Mouse (Mus musculus): ENCODE data around the gene Kctd19. TPM values are rescaled to one million over a fixed set of nuclear protein-coding genes. Genes with fewer than 3 reads are reported as not detected.

Gene Kctd19
- polyA plus RNA-seq, 1 experiment from 2014 or later, result 0.11 TPM

GRCm38 (mm10) chr8:105345061-105345975 is 68.0 kb downstream of the Kctd19 start:
- 33% methylated on average over 7 of the region's 7 CpGs for WGBS
- H3K9me3 ChIP-seq (replicated peaks), result no peaks in the 10 kb centered on the region
- no peak for ATAC-seq (replicated peaks; ENCODE audit: insufficient number of reproducible peaks, insufficient read depth, low FRiP score, low read depth)
- no peaks in the 10 kb centered on the region for H3K36me3 ChIP-seq
- H3K4me3 ChIP-seq, result peak overlapping the region; percentile 88; the same call in 1 of the 2 replicates
- H3K27me3 ChIP-seq, result no peaks in the 10 kb centered on the region
- H3K27ac ChIP-seq, result peak overlapping the region; percentile 43
- peaks cover 73% of the 10 kb centered on the region for H3K4me1 ChIP-seq (replicated peaks)
- peak overlapping the region; percentile 97 for H3K4me2 ChIP-seq
- H3K9ac ChIP-seq, result 0 out of 2 replicates have a peak overlapping the region, but pooled peaks have one; percentile 20

GRCm38 (mm10) chr8:105343791-105344574 is 69.3 kb downstream of the Kctd19 start:
- H3K9ac ChIP-seq, result peak overlapping the region; percentile 17; the same call in 1 of the 2 replicates
- 50% methylated on average over 8 of the region's 8 CpGs for WGBS
- peaks cover 73% of the 10 kb centered on the region for H3K4me1 ChIP-seq (replicated peaks)
- no peak overlapping the region for H3K4me3 ChIP-seq
- H3K27ac ChIP-seq, result peak overlapping the region; percentile 31; the same call in 1 of the 2 replicates
- peak overlapping the region; percentile 97; the same call in 1 of the 2 replicates for H3K4me2 ChIP-seq
- ATAC-seq (replicated peaks; ENCODE audit: insufficient number of reproducible peaks, insufficient read depth, low FRiP score, low read depth), result no peak
- no peaks in the 10 kb centered on the region for H3K36me3 ChIP-seq
- no peaks in the 10 kb centered on the region for H3K9me3 ChIP-seq (replicated peaks)
- no peaks in the 10 kb centered on the region for H3K27me3 ChIP-seq

GRCm38 (mm10) chr8:105342768-105343167 is 70.5 kb downstream of the Kctd19 start:
- ATAC-seq (replicated peaks; ENCODE audit: insufficient number of reproducible peaks, insufficient read depth, low FRiP score, low read depth), result no peak
- 74% methylated on average over 4 of the region's 4 CpGs for WGBS
- H3K4me3 ChIP-seq, result no peak overlapping the region
- H3K4me1 ChIP-seq (replicated peaks), result peaks cover 73% of the 10 kb centered on the region
- no peak overlapping the region for H3K4me2 ChIP-seq
- H3K9me3 ChIP-seq (replicated peaks), result no peaks in the 10 kb centered on the region
- H3K36me3 ChIP-seq, result peaks cover 3% of the 10 kb centered on the region
- no peaks in the 10 kb centered on the region for H3K27me3 ChIP-seq
- H3K9ac ChIP-seq, result no peak overlapping the region
- H3K27ac ChIP-seq, result no peak overlapping the region

GRCm38 (mm10) chr8:105341399-105341798 is 71.9 kb downstream of the Kctd19 start:
- H3K4me3 ChIP-seq, result no peak overlapping the region
- ATAC-seq (replicated peaks; ENCODE audit: insufficient number of reproducible peaks, insufficient read depth, low FRiP score, low read depth), result no peak; the same call in 1 of the 2 replicates
- H3K9me3 ChIP-seq (replicated peaks), result no peaks in the 10 kb centered on the region
- 0 out of 2 replicates have a peak overlapping the region, but pooled peaks have one; percentile 10 for H3K4me2 ChIP-seq
- H3K9ac ChIP-seq, result no peak overlapping the region
- H3K27ac ChIP-seq, result peak overlapping the region; percentile 65
- 22% methylated on average over 8 of the region's 8 CpGs for WGBS
- H3K4me1 ChIP-seq (replicated peaks), result peaks cover 63% of the 10 kb centered on the region
- no peaks in the 10 kb centered on the region for H3K27me3 ChIP-seq
- peaks cover 16% of the 10 kb centered on the region for H3K36me3 ChIP-seq

- WGBS, result 51% methylated on average over 6 of the region's 6 CpGs
- H3K9ac ChIP-seq, result no peak overlapping the region
- H3K4me1 ChIP-seq (replicated peaks), result peaks cover 49% of the 10 kb centered on the region
- no peak overlapping the region for H3K4me3 ChIP-seq
- peak overlapping the region; percentile 65 for H3K27ac ChIP-seq
- H3K9me3 ChIP-seq (replicated peaks), result no peaks in the 10 kb centered on the region
- H3K4me2 ChIP-seq, result no peak overlapping the region
- peaks cover 26% of the 10 kb centered on the region for H3K36me3 ChIP-seq
- no peaks in the 10 kb centered on the region for H3K27me3 ChIP-seq
- ATAC-seq (replicated peaks; ENCODE audit: insufficient number of reproducible peaks, insufficient read depth, low FRiP score, low read depth), result peak; percentile 18; the same call in 1 of the 2 replicates
Measured at GRCm38 (mm10) chr8:105339886-105340635, 73.2 kb downstream of the Kctd19 start.

GRCm38 (mm10) chr8:105338992-105339391 is 74.3 kb downstream of the Kctd19 start:
- Histone ChIP-seq H3K4me3 (no peak overlapping the region), H3K9me3 (replicated peaks) (no peaks in the 10 kb centered on the region), H3K27me3 (no peaks in the 10 kb centered on the region), H3K4me1 (replicated peaks) (peaks cover 39% of the 10 kb centered on the region), H3K27ac (peak overlapping the region; percentile 65), H3K4me2 (no peak overlapping the region), H3K9ac (no peak overlapping the region), H3K36me3 (peaks cover 36% of the 10 kb centered on the region)
- ATAC-seq (replicated peaks; ENCODE audit: insufficient number of reproducible peaks, insufficient read depth, low FRiP score, low read depth), result no peak
- 15% methylated on average over 4 of the region's 4 CpGs for WGBS

GRCm38 (mm10) chr8:105336373-105337130 is 76.8 kb downstream of the Kctd19 start:
- no peaks in the 10 kb centered on the region for H3K9me3 ChIP-seq (replicated peaks)
- H3K4me1 ChIP-seq (replicated peaks), result peaks cover 33% of the 10 kb centered on the region
- ATAC-seq (replicated peaks; ENCODE audit: insufficient number of reproducible peaks, insufficient read depth, low FRiP score, low read depth), result no peak
- H3K27me3 ChIP-seq, result no peaks in the 10 kb centered on the region
- no peak overlapping the region for H3K4me2 ChIP-seq
- H3K27ac ChIP-seq, result no peak overlapping the region
- H3K36me3 ChIP-seq, result peaks cover 59% of the 10 kb centered on the region
- no peak overlapping the region for H3K9ac ChIP-seq
- 73% methylated on average over 32 of the region's 32 CpGs for WGBS
- no peak overlapping the region for H3K4me3 ChIP-seq

Other genes starting within 250 kb of the Kctd19 start
- gene Cbfb, start 242.8 kb downstream of the Kctd19 start, polyA plus RNA-seq (2015; fragmentation: Nextera tagmentation; extraction: Ambion mirVana), result 39.2 and 40.1 TPM in 2 replicates
- 17.7 and 19.6 TPM in 2 replicates for gene D230025D16Rik, start 188.4 kb downstream of the Kctd19 start, polyA plus RNA-seq (2015; fragmentation: Nextera tagmentation; extraction: Ambion mirVana)
- gene B3gnt9, start 158.3 kb downstream of the Kctd19 start, polyA plus RNA-seq (2015; fragmentation: Nextera tagmentation; extraction: Ambion mirVana), result 13.6 and 17.6 TPM in 2 replicates
- 17.9 and 24.0 TPM in 2 replicates for gene Tradd, start 148.9 kb downstream of the Kctd19 start, polyA plus RNA-seq (2015; fragmentation: Nextera tagmentation; extraction: Ambion mirVana)
- gene Fbxl8, start 148.9 kb downstream of the Kctd19 start, polyA plus RNA-seq (2015; fragmentation: Nextera tagmentation; extraction: Ambion mirVana), result 3.1 and 4.5 TPM in 2 replicates
- gene Hsf4, start 143.7 kb downstream of the Kctd19 start, polyA plus RNA-seq (2015; fragmentation: Nextera tagmentation; extraction: Ambion mirVana), result 0.13 and 0.30 TPM in 2 replicates
- 3.8 and 4.7 TPM in 2 replicates for gene Nol3, start 137.4 kb downstream of the Kctd19 start, polyA plus RNA-seq (2015; fragmentation: Nextera tagmentation; extraction: Ambion mirVana)
- gene 4931428F04Rik, start 123.6 kb downstream of the Kctd19 start, polyA plus RNA-seq (2015; fragmentation: Nextera tagmentation; extraction: Ambion mirVana), result 4.9 and 6.7 TPM in 2 replicates
- gene Exoc3l, start 117.4 kb downstream of the Kctd19 start, polyA plus RNA-seq (2015; fragmentation: Nextera tagmentation; extraction: Ambion mirVana), result 12.3 and 14.2 TPM in 2 replicates
- 38.3 and 61.5 TPM in 2 replicates for gene E2f4, start 115.8 kb downstream of the Kctd19 start, polyA plus RNA-seq (2015; fragmentation: Nextera tagmentation; extraction: Ambion mirVana)
- gene Elmo3, start 107.9 kb downstream of the Kctd19 start, polyA plus RNA-seq (2015; fragmentation: Nextera tagmentation; extraction: Ambion mirVana), result 2.3 and 4.6 TPM in 2 replicates
- 0.62 and 1.0 TPM in 2 replicates for gene Lrrc29, start 87.2 kb downstream of the Kctd19 start, polyA plus RNA-seq (2015; fragmentation: Nextera tagmentation; extraction: Ambion mirVana)
- 73.0 and 89.2 TPM in 2 replicates for gene Tmem208, start 87.1 kb downstream of the Kctd19 start, polyA plus RNA-seq (2015; fragmentation: Nextera tagmentation; extraction: Ambion mirVana)
- 1.4 and 2.3 TPM in 2 replicates for gene Fhod1, start 65.5 kb downstream of the Kctd19 start, polyA plus RNA-seq (2015; fragmentation: Nextera tagmentation; extraction: Ambion mirVana)
- gene Slc9a5, start 64.7 kb downstream of the Kctd19 start, polyA plus RNA-seq (2015; fragmentation: Nextera tagmentation; extraction: Ambion mirVana), result 0.94 and 2.0 TPM in 2 replicates
- 0.14 and 0.19 TPM in 2 replicates for gene Plekhg4, start 40.2 kb downstream of the Kctd19 start, polyA plus RNA-seq (2015; fragmentation: Nextera tagmentation; extraction: Ambion mirVana)
- 0.08 and 0.19 TPM in 2 replicates for gene Lrrc36, start 69 bp upstream of the Kctd19 start, polyA plus RNA-seq (2015; fragmentation: Nextera tagmentation; extraction: Ambion mirVana)
- 27.5 and 39.8 TPM in 2 replicates for gene Tppp3, start 58.0 kb upstream of the Kctd19 start, polyA plus RNA-seq (2015; fragmentation: Nextera tagmentation; extraction: Ambion mirVana)
- 23.2 and 30.7 TPM in 2 replicates for gene Zdhhc1, start 83.4 kb upstream of the Kctd19 start, polyA plus RNA-seq (2015; fragmentation: Nextera tagmentation; extraction: Ambion mirVana)
- gene Hsd11b2, start 105.3 kb upstream of the Kctd19 start, polyA plus RNA-seq (2015; fragmentation: Nextera tagmentation; extraction: Ambion mirVana), result 0.15 and 0.58 TPM in 2 replicates
- 50.0 and 63.3 TPM in 2 replicates for gene Atp6v0d1, start 152.5 kb upstream of the Kctd19 start, polyA plus RNA-seq (2015; fragmentation: Nextera tagmentation; extraction: Ambion mirVana)
- 27.9 and 36.5 TPM in 2 replicates for gene Ripor1, start 191.8 kb upstream of the Kctd19 start, polyA plus RNA-seq (2015; fragmentation: Nextera tagmentation; extraction: Ambion mirVana)
- 64.5 and 77.1 TPM in 2 replicates for gene Ctcf, start 223.1 kb upstream of the Kctd19 start, polyA plus RNA-seq (2015; fragmentation: Nextera tagmentation; extraction: Ambion mirVana)
- gene Agrp, start 223.9 kb upstream of the Kctd19 start, polyA plus RNA-seq (2015; fragmentation: Nextera tagmentation; extraction: Ambion mirVana), result 0.24 and 0.29 TPM in 2 replicates